Mouse (Mus musculus) embryonic fibroblast, embryonic 13.5 days (primary cell): ENCODE measurements around the gene Camk1d.

ENCODE experiments used
- CTCF ChIP-seq: IDR thresholded peaks from 2 replicates; pipeline ENCODE4 v1.5.1; 2011; ENCODE audit warnings: mild to moderate bottlenecking, control low read depth, low read length, moderate library complexity, borderline replicate concordance; ENCODE audit not compliant: insufficient read depth
- POLR2A ChIP-seq: IDR thresholded peaks from 2 replicates; pipeline ENCODE4 v1.6.1; 2011; ENCODE audit warnings: low read depth, mild to moderate bottlenecking, control low read depth, low read length, moderate library complexity

- TF ChIP-seq CTCF: no peak
- TF ChIP-seq POLR2A: no peak
Observed at GRCm38 (mm10) chr2:5301286-5301685, 413.0 kb downstream of the Camk1d start.
